Mouse (Mus musculus) stomach, postnatal 0 days (tissue): Measurements from ENCODE around the gene Aim2.

Experiments used
- CTCF ChIP-seq: IDR thresholded peaks from 2 replicates; pipeline ENCODE4 v1.5.1; 2016; ENCODE audit warnings: antibody characterized with exemption, low read depth, mild to moderate bottlenecking, moderate library complexity
- EP300 ChIP-seq: optimal IDR thresholded peaks from 2 replicates; pipeline ENCODE3; 2016; ENCODE audit warnings: antibody characterized with exemption

DNA sequence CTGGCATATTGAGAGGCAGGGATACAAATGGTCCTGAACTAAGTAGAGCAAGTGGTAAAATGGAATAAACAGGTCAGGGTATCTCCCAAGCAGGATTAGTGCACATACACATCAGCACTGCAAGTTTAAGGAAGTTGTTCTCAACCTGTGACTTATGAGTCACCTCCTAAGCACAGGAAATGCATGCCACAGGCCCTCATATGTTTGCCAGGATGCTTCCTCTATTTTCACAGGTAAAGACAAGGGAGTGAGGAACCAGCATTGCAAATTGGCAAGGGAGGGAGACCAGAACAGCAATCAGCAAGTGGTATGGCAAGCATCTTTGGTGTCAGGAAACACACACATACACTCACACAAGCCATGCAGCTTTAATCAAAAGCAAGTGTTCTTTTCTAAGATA is 58.4 kb downstream of the Aim2 start:
- TF ChIP-seq CTCF (no peak), EP300 (no peak)
